Mouse (Mus musculus) heart, adult 2 months (tissue): ENCODE results near the gene BC107364.
"Not testable (repeated sequence)": the region's sequence is repeated elsewhere in the genome, so short reads cannot be mapped to it uniquely, and the experiment has no call there.

Experiments used
- CTCF ChIP-seq: fragments of 200-600 bp; IDR thresholded peaks from 2 replicates; pipeline ENCODE4 v1.8.1; 2022; ENCODE audit warnings: antibody characterized with exemption, mild to moderate bottlenecking, moderate library complexity
- EP300 ChIP-seq: fragments of 200-500 bp; IDR thresholded peaks from 2 replicates; pipeline ENCODE4 v1.6.1; 2011; ENCODE audit warnings: low read depth, low read length, control low read depth; ENCODE audit not compliant: insufficient read depth
- POLR2A ChIP-seq: fragments of 200-500 bp; IDR thresholded peaks from 2 replicates; pipeline ENCODE4 v1.6.1; 2011; ENCODE audit warnings: mild to moderate bottlenecking, low read depth, low read length, control low read depth; ENCODE audit not compliant: insufficient read depth

GRCm38 (mm10) chr3:96489636-96490035, 37.5 kb upstream of the BC107364 start:
- TF ChIP-seq POLR2A, CTCF, EP300: not testable (repeated sequence)
